Mouse (Mus musculus): Measurements from ENCODE around the gene Gm49711. TPM values are rescaled to one million over a fixed set of nuclear protein-coding genes. Genes with fewer than 3 reads are reported as not detected.

Gene Gm49711
- polyA plus RNA-seq, 1 experiment from 2014 or later: 1.3 TPM

DNA sequence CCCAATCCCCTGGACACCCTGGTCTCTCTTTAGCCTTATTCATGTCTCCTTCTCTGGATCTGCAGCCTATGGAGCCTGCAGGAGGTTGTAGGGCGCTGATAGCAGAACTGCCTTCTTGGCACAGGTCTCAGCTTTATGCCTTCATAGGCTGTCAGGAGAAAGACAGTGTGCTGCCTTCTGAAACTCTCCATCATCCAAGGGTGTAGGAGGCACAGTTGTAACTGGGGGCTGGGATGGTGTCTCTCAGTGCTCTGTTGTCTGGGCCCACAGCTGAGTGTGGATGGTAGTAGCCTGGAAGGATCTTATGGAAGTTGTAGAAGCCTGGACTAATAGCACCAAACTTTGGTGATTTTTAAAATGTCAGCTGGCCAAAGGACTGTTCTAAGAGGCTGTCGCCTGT, 46.8 kb downstream of the Gm49711 start:
- Histone ChIP-seq H3K27me3 (ENCODE audit: control insufficient read depth, insufficient read depth, low read length) (no peaks in the 10 kb centered on the region), H3K4me1 (ENCODE audit: control insufficient read depth, insufficient read depth, low read length) (peaks cover 11% of the 10 kb centered on the region), H3K36me3 (ENCODE audit: control insufficient read depth, insufficient read depth, low read length) (peaks cover 12% of the 10 kb centered on the region), H3K4me3 (replicated peaks; ENCODE audit: low read depth, low read length) (no peak overlapping the region), H3K4me2 (ENCODE audit: low read length) (no peak overlapping the region), H3K27ac (replicated peaks; ENCODE audit: low read depth, low read length) (no peak overlapping the region), H3K9me3 (ENCODE audit: control insufficient read depth, low read length) (no peaks in the 10 kb centered on the region), H3K9ac (replicated peaks; ENCODE audit: low read length) (no peak overlapping the region)
- ATAC-seq (ENCODE audit: low FRiP score, low TSS enrichment) (no peak), DNase-seq (no peak)
- WGBS: 91% methylated on average over 2 of the region's 2 CpGs

DNA sequence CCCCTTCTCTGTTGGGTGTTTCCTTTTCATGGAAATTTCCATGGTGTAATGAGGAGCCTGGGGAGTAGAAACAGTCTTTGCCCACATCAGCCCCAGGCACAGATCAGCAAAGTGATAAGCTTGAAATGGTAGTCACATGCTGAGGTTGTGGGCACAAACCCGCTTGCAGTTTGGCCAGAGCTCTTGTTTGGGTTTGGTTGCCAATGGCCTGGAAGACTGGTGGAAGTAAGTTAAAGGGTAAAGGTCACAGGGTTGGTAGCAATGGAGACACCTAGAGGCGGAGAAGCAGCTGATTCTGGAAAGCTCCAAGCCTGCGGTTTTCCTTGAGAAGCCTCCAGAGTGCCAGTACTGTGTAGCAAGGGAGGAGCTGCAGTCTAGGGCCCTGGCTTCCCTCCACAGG, 47.5 kb downstream of the Gm49711 start:
- Histone ChIP-seq H3K4me3 (replicated peaks; ENCODE audit: low read depth, low read length) (no peak overlapping the region), H3K36me3 (ENCODE audit: control insufficient read depth, insufficient read depth, low read length) (peaks cover 6% of the 10 kb centered on the region; the same call in 1 of the 2 replicates), H3K4me2 (ENCODE audit: low read length) (no peak overlapping the region), H3K4me1 (ENCODE audit: control insufficient read depth, insufficient read depth, low read length) (peaks cover 11% of the 10 kb centered on the region), H3K9me3 (ENCODE audit: control insufficient read depth, low read length) (no peaks in the 10 kb centered on the region), H3K27me3 (ENCODE audit: control insufficient read depth, insufficient read depth, low read length) (no peaks in the 10 kb centered on the region), H3K9ac (replicated peaks; ENCODE audit: low read length) (no peak overlapping the region), H3K27ac (replicated peaks; ENCODE audit: low read depth, low read length) (no peak overlapping the region)
- 76% methylated on average over 3 of the region's 3 CpGs for WGBS
- no peak for ATAC-seq (ENCODE audit: low FRiP score, low TSS enrichment)
- DNase-seq: no peak

DNA sequence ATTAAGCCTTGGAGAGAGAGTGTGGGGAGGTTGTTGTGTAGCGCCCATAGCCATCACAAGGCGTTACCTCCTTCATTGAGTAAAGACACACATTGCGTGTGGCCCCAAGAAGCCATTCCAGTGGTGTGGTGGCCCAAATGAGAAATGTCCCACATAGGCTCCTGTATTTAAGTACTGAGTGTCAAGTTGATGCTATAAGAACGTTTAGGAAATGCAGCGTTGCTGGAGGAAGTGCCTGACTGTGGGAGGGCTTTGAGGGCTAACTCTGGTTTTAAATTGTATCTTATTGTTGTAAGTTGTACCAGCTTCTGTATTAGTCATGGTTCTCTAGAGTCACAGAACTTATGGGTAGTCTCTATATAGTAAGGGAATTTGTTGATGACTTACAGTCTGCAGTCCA, 49.2 kb downstream of the Gm49711 start:
- H3K9me3 ChIP-seq (ENCODE audit: control insufficient read depth, low read length): no peaks in the 10 kb centered on the region
- no peaks in the 10 kb centered on the region for H3K27me3 ChIP-seq (ENCODE audit: control insufficient read depth, insufficient read depth, low read length)
- no peak overlapping the region for H3K9ac ChIP-seq (replicated peaks; ENCODE audit: low read length)
- H3K4me2 ChIP-seq (ENCODE audit: low read length): no peak overlapping the region
- WGBS: 94% methylated on average over 5 of the region's 5 CpGs
- no peak overlapping the region for H3K27ac ChIP-seq (replicated peaks; ENCODE audit: low read depth, low read length)
- peaks cover 11% of the 10 kb centered on the region for H3K4me1 ChIP-seq (ENCODE audit: control insufficient read depth, insufficient read depth, low read length)
- ATAC-seq (ENCODE audit: low FRiP score, low TSS enrichment): no peak
- no peaks in the 10 kb centered on the region for H3K36me3 ChIP-seq (ENCODE audit: control insufficient read depth, insufficient read depth, low read length)
- no peak for DNase-seq
- no peak overlapping the region for H3K4me3 ChIP-seq (replicated peaks; ENCODE audit: low read depth, low read length)

DNA sequence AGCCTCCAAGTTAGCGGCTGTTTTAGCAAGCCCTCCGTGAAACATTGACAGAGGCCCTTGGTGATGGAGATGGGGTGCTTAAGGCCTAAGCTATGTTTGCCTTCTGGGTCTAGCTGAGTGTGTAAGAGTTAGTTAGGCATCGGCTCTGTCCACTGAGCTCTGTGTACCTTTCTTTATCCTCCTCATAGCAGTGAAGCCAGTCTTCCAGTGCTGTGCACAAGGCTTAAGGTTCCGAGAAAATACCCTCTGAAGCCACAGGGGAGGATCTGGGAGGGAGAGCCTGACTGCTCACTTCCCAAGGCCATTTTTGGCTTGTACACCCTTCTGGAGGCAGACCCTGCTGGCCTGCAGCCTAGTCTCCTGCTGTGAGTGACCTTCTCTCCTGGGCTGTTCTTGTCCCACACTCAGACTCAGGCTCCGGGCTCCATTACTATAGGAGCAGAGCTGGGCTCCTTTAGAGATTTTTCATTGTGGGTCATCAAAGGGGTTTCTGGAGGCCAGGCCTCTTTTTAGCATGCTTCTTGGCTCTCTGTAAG, 56.7 kb downstream of the Gm49711 start:
- Histone ChIP-seq H3K4me1 (ENCODE audit: control insufficient read depth, insufficient read depth, low read length) (peaks cover 32% of the 10 kb centered on the region), H3K4me2 (ENCODE audit: low read length) (no peak overlapping the region), H3K9ac (replicated peaks; ENCODE audit: low read length) (0 out of 2 replicates have a peak overlapping the region, but pooled peaks have one; percentile 9), H3K27ac (replicated peaks; ENCODE audit: low read depth, low read length) (peak overlapping the region; percentile 70), H3K9me3 (ENCODE audit: control insufficient read depth, low read length) (no peaks in the 10 kb centered on the region), H3K27me3 (ENCODE audit: control insufficient read depth, insufficient read depth, low read length) (no peaks in the 10 kb centered on the region), H3K4me3 (replicated peaks; ENCODE audit: low read depth, low read length) (no peak overlapping the region), H3K36me3 (ENCODE audit: control insufficient read depth, insufficient read depth, low read length) (peaks cover 4% of the 10 kb centered on the region)
- WGBS: 70% methylated on average over 5 of the region's 5 CpGs
- DNase-seq (no peak), ATAC-seq (ENCODE audit: low FRiP score, low TSS enrichment) (no peak)

DNA sequence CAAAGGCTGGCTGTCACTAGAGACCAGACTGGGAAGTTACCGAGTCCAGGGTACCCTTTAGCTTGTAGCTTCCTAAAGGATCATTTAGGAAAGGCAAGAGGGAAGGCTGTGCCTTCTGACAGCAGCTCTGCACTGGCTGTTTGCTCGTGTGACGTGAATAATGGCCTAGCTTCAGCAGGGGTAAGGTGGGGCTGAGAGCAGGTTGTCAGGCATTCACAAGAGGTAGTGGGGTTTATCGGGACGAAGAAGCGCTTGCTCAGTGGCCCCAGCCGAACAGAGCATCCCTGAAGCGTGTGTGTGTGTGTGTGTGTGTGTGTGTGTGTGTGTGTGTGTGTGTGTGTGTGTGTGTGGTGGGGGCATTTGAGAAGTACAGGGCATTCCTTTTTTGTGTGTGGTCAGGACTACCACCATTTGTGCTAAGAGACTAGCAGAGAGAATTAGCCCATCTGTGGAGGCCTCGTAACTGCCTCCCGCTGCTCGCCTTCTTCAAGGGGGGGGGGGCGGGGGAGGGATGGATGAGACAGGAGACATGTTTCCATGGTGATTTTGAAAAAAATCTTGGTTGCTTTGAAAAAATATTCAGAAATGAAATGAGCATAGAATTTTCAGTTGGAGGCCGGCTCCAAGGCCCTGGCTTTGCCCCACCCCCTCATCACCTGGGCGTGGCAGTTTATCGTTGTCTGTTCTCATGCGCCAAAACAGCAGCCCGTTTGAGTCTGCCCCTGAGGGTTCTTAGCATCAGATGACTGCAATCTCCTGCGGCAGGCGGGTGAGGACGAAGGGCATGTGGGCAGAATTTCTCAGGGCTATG, 57.7 kb downstream of the Gm49711 start:
- Histone ChIP-seq H3K9me3 (ENCODE audit: control insufficient read depth, low read length) (no peaks in the 10 kb centered on the region), H3K4me3 (replicated peaks; ENCODE audit: low read depth, low read length) (no peak overlapping the region), H3K9ac (replicated peaks; ENCODE audit: low read length) (no peak overlapping the region; the same call in 1 of the 2 replicates), H3K4me2 (ENCODE audit: low read length) (peak overlapping the region; percentile 40), H3K27me3 (ENCODE audit: control insufficient read depth, insufficient read depth, low read length) (no peaks in the 10 kb centered on the region), H3K4me1 (ENCODE audit: control insufficient read depth, insufficient read depth, low read length) (peaks cover 32% of the 10 kb centered on the region), H3K36me3 (ENCODE audit: control insufficient read depth, insufficient read depth, low read length) (peaks cover 4% of the 10 kb centered on the region), H3K27ac (replicated peaks; ENCODE audit: low read depth, low read length) (peak overlapping the region; percentile 70)
- WGBS: 19% methylated on average over 20 of the region's 20 CpGs
- ATAC-seq (ENCODE audit: low FRiP score, low TSS enrichment) (peak; percentile 51), DNase-seq (peak; percentile 82)

DNA sequence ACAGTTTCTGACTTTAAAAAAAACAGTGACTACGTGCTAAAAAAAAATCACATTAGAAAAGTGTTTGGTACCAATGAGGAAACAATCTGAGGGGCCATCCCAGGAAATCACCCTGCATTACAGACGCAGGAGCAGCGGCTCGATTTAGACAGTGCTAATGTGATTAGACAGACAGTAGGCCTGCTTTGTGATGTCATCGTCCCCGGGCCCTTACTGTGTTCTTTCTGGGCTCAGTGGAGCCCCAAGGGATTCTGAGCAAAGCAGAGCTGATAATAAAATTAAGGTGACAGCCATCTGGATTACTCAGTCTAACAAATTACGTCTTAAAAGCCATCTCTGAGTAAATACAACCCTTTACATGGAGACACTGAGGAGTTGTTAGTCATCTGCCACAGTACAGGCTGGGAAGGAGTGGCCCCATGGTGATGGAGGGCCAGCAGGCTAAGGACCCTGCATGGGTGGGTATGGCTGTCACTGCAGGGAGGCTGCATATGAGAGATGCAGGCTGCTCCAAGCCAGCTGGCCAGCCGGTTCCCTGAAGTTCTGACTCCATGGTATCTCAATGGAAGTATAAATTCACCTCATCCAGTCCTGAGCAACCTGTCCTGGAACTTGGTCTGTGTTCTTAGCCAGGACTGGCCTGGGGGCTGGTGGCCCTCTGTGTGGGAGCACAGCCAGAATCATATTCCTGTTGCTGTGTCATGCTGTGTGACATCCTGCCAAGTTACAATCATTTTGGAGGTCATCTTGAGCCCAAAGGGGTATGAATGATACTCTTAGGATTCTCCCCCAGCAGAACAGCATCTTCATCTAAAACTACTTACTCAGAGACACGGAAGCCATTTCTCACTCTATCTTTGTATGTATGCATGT, 59.5 kb downstream of the Gm49711 start:
- no peaks in the 10 kb centered on the region for H3K9me3 ChIP-seq (ENCODE audit: control insufficient read depth, low read length)
- DNase-seq (peak; percentile 51), ATAC-seq (ENCODE audit: low FRiP score, low TSS enrichment) (no peak)
- no peak overlapping the region for H3K4me3 ChIP-seq (replicated peaks; ENCODE audit: low read depth, low read length)
- peaks cover 4% of the 10 kb centered on the region for H3K36me3 ChIP-seq (ENCODE audit: control insufficient read depth, insufficient read depth, low read length)
- no peaks in the 10 kb centered on the region for H3K27me3 ChIP-seq (ENCODE audit: control insufficient read depth, insufficient read depth, low read length)
- H3K4me2 ChIP-seq (ENCODE audit: low read length): no peak overlapping the region
- peaks cover 32% of the 10 kb centered on the region for H3K4me1 ChIP-seq (ENCODE audit: control insufficient read depth, insufficient read depth, low read length)
- no peak overlapping the region; the same call in 1 of the 2 replicates for H3K9ac ChIP-seq (replicated peaks; ENCODE audit: low read length)
- WGBS: 51% methylated on average over 9 of the region's 9 CpGs
- peak overlapping the region; percentile 42; the same call in 1 of the 2 replicates for H3K27ac ChIP-seq (replicated peaks; ENCODE audit: low read depth, low read length)

DNA sequence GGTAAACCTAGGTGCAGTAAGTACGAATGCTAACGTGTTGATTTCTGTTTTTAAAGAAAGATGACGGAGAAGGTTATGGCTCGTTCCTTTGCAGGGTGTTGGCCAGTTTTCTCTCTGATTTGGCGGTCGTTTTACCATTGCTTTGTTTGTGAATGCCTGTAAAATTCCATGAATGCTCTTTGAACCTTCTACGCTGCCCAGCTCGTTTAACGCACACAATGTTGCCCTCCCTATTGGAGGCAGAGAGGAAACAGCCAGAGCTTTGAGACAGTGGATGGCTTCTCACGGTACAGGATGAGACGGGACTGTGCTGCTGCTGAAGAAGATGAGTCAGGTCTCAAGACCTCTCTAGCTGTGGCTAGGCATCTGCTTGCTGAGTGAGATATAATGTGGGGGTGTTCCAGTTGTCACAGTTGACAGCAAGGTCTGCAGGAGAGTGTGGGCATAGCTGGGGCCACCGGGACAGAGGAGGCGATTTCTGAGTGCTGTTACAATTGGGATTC, 60.9 kb downstream of the Gm49711 start:
- Histone ChIP-seq H3K27me3 (ENCODE audit: control insufficient read depth, insufficient read depth, low read length) (no peaks in the 10 kb centered on the region), H3K9ac (replicated peaks; ENCODE audit: low read length) (no peak overlapping the region), H3K27ac (replicated peaks; ENCODE audit: low read depth, low read length) (no peak overlapping the region), H3K36me3 (ENCODE audit: control insufficient read depth, insufficient read depth, low read length) (no peaks in the 10 kb centered on the region), H3K4me1 (ENCODE audit: control insufficient read depth, insufficient read depth, low read length) (peaks cover 32% of the 10 kb centered on the region), H3K9me3 (ENCODE audit: control insufficient read depth, low read length) (no peaks in the 10 kb centered on the region), H3K4me3 (replicated peaks; ENCODE audit: low read depth, low read length) (no peak overlapping the region), H3K4me2 (ENCODE audit: low read length) (no peak overlapping the region)
- no peak for ATAC-seq (ENCODE audit: low FRiP score, low TSS enrichment)
- no peak for DNase-seq
- 72% methylated on average over 13 of the region's 13 CpGs for WGBS

DNA sequence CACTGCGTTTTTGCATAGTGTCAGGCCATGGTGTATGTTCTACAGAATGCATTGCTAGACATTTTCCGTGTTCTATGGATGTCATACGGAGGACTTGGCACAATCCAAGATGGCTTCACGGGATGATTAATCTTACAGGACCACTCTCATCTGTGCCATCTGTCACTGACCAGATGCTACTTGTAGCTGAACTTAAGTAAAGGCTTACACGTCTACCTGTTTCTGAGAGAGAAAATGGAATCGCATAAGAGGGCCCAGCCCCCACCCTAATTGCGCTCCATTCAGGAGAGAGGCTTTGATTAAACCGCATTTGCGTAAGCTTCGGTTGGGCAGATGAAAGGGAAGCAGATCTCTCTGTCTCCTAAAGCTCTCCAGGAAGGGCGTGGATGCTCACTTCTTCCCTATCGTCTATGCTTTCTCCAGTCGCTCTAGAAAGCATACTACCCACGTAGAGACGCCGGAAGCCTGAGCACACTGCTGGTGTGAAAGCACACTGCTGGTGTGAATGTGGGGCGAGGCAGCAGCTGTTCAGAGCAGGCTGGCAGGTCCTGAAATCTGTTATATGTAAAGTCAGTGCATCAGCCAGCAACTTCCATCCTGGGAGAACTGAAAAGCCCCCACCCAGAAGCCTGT, 62.9 kb downstream of the Gm49711 start:
- no peak for DNase-seq
- no peak for ATAC-seq (ENCODE audit: low FRiP score, low TSS enrichment)

More for the DNA sequence above, 62.9 kb downstream of the Gm49711 start:
- H3K9ac ChIP-seq (replicated peaks; ENCODE audit: low read length): no peak overlapping the region
- no peaks in the 10 kb centered on the region for H3K36me3 ChIP-seq (ENCODE audit: control insufficient read depth, insufficient read depth, low read length)
- H3K4me3 ChIP-seq (replicated peaks; ENCODE audit: low read depth, low read length): no peak overlapping the region
- H3K4me2 ChIP-seq (ENCODE audit: low read length): no peak overlapping the region
- peaks cover 4% of the 10 kb centered on the region; the same call in 1 of the 2 replicates for H3K9me3 ChIP-seq (ENCODE audit: control insufficient read depth, low read length)
- peaks cover 17% of the 10 kb centered on the region for H3K4me1 ChIP-seq (ENCODE audit: control insufficient read depth, insufficient read depth, low read length)
- no peak overlapping the region for H3K27ac ChIP-seq (replicated peaks; ENCODE audit: low read depth, low read length)
- no peaks in the 10 kb centered on the region for H3K27me3 ChIP-seq (ENCODE audit: control insufficient read depth, insufficient read depth, low read length)
- 74% methylated on average over 17 of the region's 17 CpGs for WGBS

Measured in midbrain, embryonic 14.5 days (tissue).